Mouse (Mus musculus) liver, embryonic 16.5 days (tissue): ENCODE measurements around the gene Vps25. TPM values are rescaled to one million over a fixed set of nuclear protein-coding genes. Genes with fewer than 3 reads are reported as not detected.
A peak's percentile ranks its signal among the peaks of the same experiment; 100 is the strongest.

Experiments used
- ATAC-seq: fragments of 200-750 bp; cut with Nextera tagmentation; 2 replicates; pipeline ENCODE4 v1.8.0; 2017; ENCODE audit warnings: low read depth, mild to moderate bottlenecking, moderate number of reproducible peaks, moderate library complexity
- H3K27ac ChIP-seq: fragments of 300-500 bp; sonication (generic); 2 replicates; pipeline ENCODE4 v1.5.1; 2014; ENCODE audit warnings: mild to moderate bottlenecking, low read length
- H3K27me3 ChIP-seq: fragments of 300-500 bp; sonication (generic); 2 replicates; pipeline ENCODE4 v1.6.1; 2014; ENCODE audit warnings: low read depth, low read length, mixed read lengths; ENCODE audit not compliant: control insufficient read depth, insufficient read depth
- H3K36me3 ChIP-seq: fragments of 300-500 bp; sonication (generic); 2 replicates; pipeline ENCODE4 v1.6.1; 2014; ENCODE audit warnings: mild to moderate bottlenecking; ENCODE audit not compliant: control insufficient read depth, insufficient read depth
- H3K4me1 ChIP-seq: fragments of 300-500 bp; sonication (generic); 2 replicates; pipeline ENCODE4 v1.6.1; 2014; ENCODE audit warnings: low read depth, low read length, mixed read lengths; ENCODE audit not compliant: control insufficient read depth
- H3K4me2 ChIP-seq: fragments of 300-500 bp; sonication (generic); 2 replicates; pipeline ENCODE4 v1.6.1; 2014; ENCODE audit warnings: low read depth, low read length, mixed read lengths
- H3K4me3 ChIP-seq: fragments of 300-500 bp; sonication (generic); 2 replicates; pipeline ENCODE4 v1.5.1; 2014; ENCODE audit warnings: low read depth, mild to moderate bottlenecking, low read length
- H3K9ac ChIP-seq: fragments of 300-500 bp; sonication (generic); 2 replicates; pipeline ENCODE4 v1.6.1; 2014; ENCODE audit warnings: low read depth, low read length
- H3K9me3 ChIP-seq: fragments of 300-500 bp; sonication (generic); replicated peaks from 2 replicates; pipeline ENCODE4 v1.6.1; 2016; ENCODE audit warnings: low read length; ENCODE audit not compliant: control insufficient read depth
- WGBS: fragments of 180-500 bp; shearing (Covaris S2); extraction: QIAGEN DNeasy Blood & Tissue Kit; methylation state at CpG from one replicate; pipeline ENCODE4 v1.1.7; 2014; ENCODE audit not compliant: insufficient replicate concordance; 5-methylcytosine and 5-hydroxymethylcytosine counted together
- polyA plus RNA-seq: library from polyadenylated mRNA; unstranded; fragments of >200 nt; fragmentation: Nextera tagmentation; extraction: Ambion mirVana; gene quantifications from 2 replicates; pipeline ENCODE4 v1.2.1, GENCODE M21; 2015

Gene Vps25
- polyA plus RNA-seq, 1 experiment from 2014 or later, result 75.2 TPM

GRCm38 (mm10) chr11:101263138-101263988 lies 9.9 kb downstream of the Vps25 start:
- WGBS, result 13% methylated on average over 32 of the region's 32 CpGs
- Histone ChIP-seq H3K4me1 (peaks cover 41% of the 10 kb centered on the region), H3K9me3 (no peaks in the 10 kb centered on the region), H3K27ac (no peak overlapping the region), H3K9ac (no peak overlapping the region), H3K4me2 (peak overlapping the region; percentile 98; the same call in 1 of the 2 replicates), H3K36me3 (no peaks in the 10 kb centered on the region), H3K4me3 (no peak overlapping the region), H3K27me3 (peaks cover 57% of the 10 kb centered on the region)
- no peak for ATAC-seq

- Histone ChIP-seq H3K4me3 (no peak overlapping the region), H3K36me3 (no peaks in the 10 kb centered on the region), H3K9me3 (no peaks in the 10 kb centered on the region), H3K4me2 (no peak overlapping the region), H3K4me1 (peaks cover 36% of the 10 kb centered on the region), H3K27ac (no peak overlapping the region), H3K9ac (no peak overlapping the region), H3K27me3 (peaks cover 59% of the 10 kb centered on the region)
- no peak for ATAC-seq
- 31% methylated on average over 3 of the region's 3 CpGs for WGBS
Measured at GRCm38 (mm10) chr11:101263989-101264280, 10.4 kb downstream of the Vps25 start.

GRCm38 (mm10) chr11:101264954-101265471 lies 11.5 kb downstream of the Vps25 start:
- 8% methylated on average over 31 of the region's 31 CpGs for WGBS
- Histone ChIP-seq H3K27ac (no peak overlapping the region), H3K9me3 (no peaks in the 10 kb centered on the region), H3K9ac (no peak overlapping the region), H3K4me3 (no peak overlapping the region; the same call in 1 of the 2 replicates), H3K36me3 (no peaks in the 10 kb centered on the region), H3K4me2 (no peak overlapping the region), H3K4me1 (peaks cover 36% of the 10 kb centered on the region), H3K27me3 (peaks cover 66% of the 10 kb centered on the region)
- no peak for ATAC-seq

GRCm38 (mm10) chr11:101265906-101266305 lies 12.4 kb downstream of the Vps25 start:
- no peak overlapping the region for H3K9ac ChIP-seq
- WGBS, result 41% methylated on average over 6 of the region's 6 CpGs

GRCm38 (mm10) chr11:101269577-101270116 lies 16.1 kb downstream of the Vps25 start:
- Histone ChIP-seq H3K9me3 (no peaks in the 10 kb centered on the region), H3K36me3 (no peaks in the 10 kb centered on the region), H3K27ac (no peak overlapping the region), H3K4me1 (peaks cover 11% of the 10 kb centered on the region), H3K4me2 (no peak overlapping the region), H3K27me3 (peaks cover 34% of the 10 kb centered on the region), H3K9ac (no peak overlapping the region), H3K4me3 (no peak overlapping the region)
- WGBS, result 16% methylated on average over 10 of the region's 10 CpGs
- ATAC-seq, result peak; percentile 83

More at GRCm38 (mm10) chr11:101265906-101266305, 12.4 kb downstream of the Vps25 start:
- Histone ChIP-seq H3K9me3 (no peaks in the 10 kb centered on the region), H3K36me3 (no peaks in the 10 kb centered on the region), H3K27me3 (peaks cover 67% of the 10 kb centered on the region), H3K4me3 (no peak overlapping the region), H3K4me1 (peaks cover 28% of the 10 kb centered on the region), H3K27ac (no peak overlapping the region), H3K4me2 (no peak overlapping the region)
- ATAC-seq, result no peak

GRCm38 (mm10) chr11:101272446-101272845 lies 18.9 kb downstream of the Vps25 start:
- no peak for ATAC-seq
- 69% methylated on average over 3 of the region's 3 CpGs for WGBS

GRCm38 (mm10) chr11:101275309-101275708 lies 21.8 kb downstream of the Vps25 start:
- no peaks in the 10 kb centered on the region for H3K27me3 ChIP-seq
- H3K4me3 ChIP-seq, result no peak overlapping the region
- H3K9me3 ChIP-seq, result no peaks in the 10 kb centered on the region
- H3K27ac ChIP-seq, result no peak overlapping the region
- H3K36me3 ChIP-seq, result peaks cover 2% of the 10 kb centered on the region; the same call in 1 of the 2 replicates
- H3K4me1 ChIP-seq, result peaks cover 21% of the 10 kb centered on the region
- 76% methylated on average over 4 of the region's 4 CpGs for WGBS
- no peak overlapping the region for H3K9ac ChIP-seq
- ATAC-seq, result no peak
- no peak overlapping the region for H3K4me2 ChIP-seq

More at GRCm38 (mm10) chr11:101272446-101272845, 18.9 kb downstream of the Vps25 start:
- Histone ChIP-seq H3K27ac (no peak overlapping the region), H3K36me3 (peaks cover 2% of the 10 kb centered on the region; the same call in 1 of the 2 replicates), H3K4me1 (peaks cover 21% of the 10 kb centered on the region), H3K9ac (no peak overlapping the region), H3K9me3 (no peaks in the 10 kb centered on the region), H3K27me3 (peaks cover 12% of the 10 kb centered on the region), H3K4me3 (no peak overlapping the region), H3K4me2 (no peak overlapping the region)

GRCm38 (mm10) chr11:101276319-101277070 lies 23.0 kb downstream of the Vps25 start:
- 61% methylated on average over 27 of the region's 27 CpGs for WGBS
- H3K4me3 ChIP-seq, result no peak overlapping the region
- no peak for ATAC-seq
- peaks cover 21% of the 10 kb centered on the region for H3K4me1 ChIP-seq
- no peaks in the 10 kb centered on the region for H3K9me3 ChIP-seq
- H3K9ac ChIP-seq, result no peak overlapping the region
- H3K27ac ChIP-seq, result no peak overlapping the region
- H3K4me2 ChIP-seq, result no peak overlapping the region
- H3K27me3 ChIP-seq, result no peaks in the 10 kb centered on the region
- H3K36me3 ChIP-seq, result peaks cover 2% of the 10 kb centered on the region; the same call in 1 of the 2 replicates
